Mouse (Mus musculus) myocyte (in vitro differentiated cells): ENCODE results near the gene Dhh.

Experiments
- MAX ChIP-seq: IDR thresholded peaks from one replicate; pipeline ENCODE4 v1.6.1; 2011; ENCODE audit warnings: low read depth, mild to moderate bottlenecking, control low read depth
- MYOD1 ChIP-seq, 3 experiments: IDR thresholded peaks; one replicate each; pipeline ENCODE4 v1.6.1; 2011; ENCODE audit warnings: control low read depth in 2 of 3, low read depth in 2 of 3, mild to moderate bottlenecking in 2 of 3, moderate library complexity in 1 of 3; ENCODE audit not compliant: insufficient read length in 2 of 3, control insufficient read depth in 1 of 3
- POLR2A ChIP-seq: IDR thresholded peaks from one replicate; pipeline ENCODE4 v1.6.1; 2011; ENCODE audit warnings: low read depth, mild to moderate bottlenecking, control low read depth, moderate library complexity; ENCODE audit not compliant: insufficient read length
- POLR2AphosphoS2 ChIP-seq: IDR thresholded peaks from one replicate; pipeline ENCODE4 v1.6.1; 2011; ENCODE audit warnings: low read depth, control low read depth; ENCODE audit not compliant: insufficient read length

- TF ChIP-seq POLR2A (no peak), MYOD1 (IDR thresholded peaks at IDR 0.05; ENCODE audit: control insufficient read depth in 1 of 3, insufficient read length in 2 of 3, low read depth in 2 of 3) (no peak), MAX (no peak), POLR2AphosphoS2 (no peak)
Observed at GRCm38 (mm10) chr15:98852733-98853132, 45.6 kb downstream of the Dhh start.
